Mouse (Mus musculus) liver, embryonic 11.5 days (tissue): ENCODE results near the gene Arcn1. TPM values are rescaled to one million over a fixed set of nuclear protein-coding genes. Genes with fewer than 3 reads are reported as not detected.
A peak's percentile ranks its signal among the peaks of the same experiment; 100 is the strongest.

Source experiments
- ATAC-seq: fragments of 200-750 bp; cut with Nextera tagmentation; replicated peaks from 2 replicates; pipeline ENCODE4 v1.8.0; 2017; ENCODE audit warnings: moderate number of reproducible peaks, mild to moderate bottlenecking, moderate TSS enrichment, moderate library complexity; ENCODE audit not compliant: low FRiP score
- DNase-seq: peaks from one replicate; pipeline ENCODE4 v3.0.0-alpha.2; 2017; ENCODE audit warnings: low spot score
- H3K27ac ChIP-seq: fragments of 300-500 bp; sonication (generic); 2 replicates; pipeline ENCODE4 v1.5.1; 2014; ENCODE audit warnings: mild to moderate bottlenecking, low read depth, low read length, control low read depth
- H3K27me3 ChIP-seq: fragments of 300-500 bp; sonication (generic); replicated peaks from 2 replicates; pipeline ENCODE4 v1.6.1; 2014; ENCODE audit warnings: low read length, mixed read lengths; ENCODE audit not compliant: control insufficient read depth, insufficient read depth
- H3K36me3 ChIP-seq: fragments of 300-500 bp; sonication (generic); 2 replicates; pipeline ENCODE4 v1.6.1; 2014; ENCODE audit warnings: mild to moderate bottlenecking, low read length, moderate library complexity, mixed read lengths; ENCODE audit not compliant: control insufficient read depth, insufficient read depth
- H3K4me1 ChIP-seq: fragments of 300-500 bp; sonication (generic); replicated peaks from 2 replicates; pipeline ENCODE4 v1.6.1; 2014; ENCODE audit warnings: low read length, mixed read lengths; ENCODE audit not compliant: control insufficient read depth, insufficient read depth
- H3K4me2 ChIP-seq: fragments of 300-500 bp; sonication (generic); 2 replicates; pipeline ENCODE4 v1.6.1; 2014; ENCODE audit warnings: mild to moderate bottlenecking, control low read depth, moderate library complexity
- H3K4me3 ChIP-seq: fragments of 300-500 bp; sonication (generic); 2 replicates; pipeline ENCODE4 v1.5.1; 2014; ENCODE audit warnings: low read depth, low read length, control low read depth
- H3K9ac ChIP-seq: fragments of 300-500 bp; sonication (generic); 2 replicates; pipeline ENCODE4 v1.6.1; 2014; ENCODE audit warnings: low read depth, low read length, control low read depth
- H3K9me3 ChIP-seq: fragments of 300-500 bp; sonication (generic); 2 replicates; pipeline ENCODE4 v1.6.1; 2016; ENCODE audit warnings: low read length, inconsistent platforms, mixed read lengths; ENCODE audit not compliant: control insufficient read depth
- WGBS: fragments of 180-500 bp; shearing (Covaris S2); extraction: QIAGEN DNeasy Blood & Tissue Kit; methylation state at CpG from one replicate; pipeline ENCODE4 v1.1.7; 2014; 5-methylcytosine and 5-hydroxymethylcytosine counted together
- polyA plus RNA-seq: library from polyadenylated mRNA; unstranded; fragments of >200 nt; fragmentation: Nextera tagmentation; extraction: Ambion mirVana; gene quantifications from 2 replicates; pipeline ENCODE4 v1.2.1, GENCODE M21; 2014

The Arcn1 gene
- polyA plus RNA-seq, 1 experiment from 2014 or later = 171 TPM

GRCm38 (mm10) chr9:44735886-44736285 lies 31.8 kb downstream of the Arcn1 start:
- Histone ChIP-seq H3K4me2 (no peak overlapping the region), H3K4me3 (no peak overlapping the region), H3K9me3 (no peaks in the 10 kb centered on the region), H3K36me3 (no peaks in the 10 kb centered on the region), H3K27ac (no peak overlapping the region), H3K4me1 (peaks cover 23% of the 10 kb centered on the region), H3K27me3 (peaks cover 13% of the 10 kb centered on the region), H3K9ac (no peak overlapping the region)
- WGBS = 85% methylated on average over 6 of the region's 6 CpGs
- no peak for ATAC-seq
- DNase-seq = no peak

- 2% methylated on average over 47 of the region's 47 CpGs for WGBS
- peak within 1 kb of the TSS; percentile 58 for H3K9ac ChIP-seq
- DNase-seq = peak; percentile 69
Observed at GRCm38 (mm10) chr9:44734524-44735494, 32.8 kb downstream of the Arcn1 start, which contains the start of gene Phldb1. TSS of gene Phldb1 (minus strand) at chr9:44735198.

GRCm38 (mm10) chr9:44733671-44734523 lies 33.7 kb downstream of the Arcn1 start:
- H3K9me3 ChIP-seq = no peaks in the 10 kb centered on the region
- H3K27ac ChIP-seq = no peak overlapping the region
- DNase-seq (peak; percentile 64), ATAC-seq (peak; percentile 21; the same call in 1 of the 2 replicates)
- peaks cover 23% of the 10 kb centered on the region for H3K4me1 ChIP-seq
- peak overlapping the region; percentile 66 for H3K4me3 ChIP-seq
- H3K9ac ChIP-seq = peak overlapping the region; percentile 58
- 1% methylated on average over 79 of the region's 79 CpGs for WGBS
- H3K4me2 ChIP-seq = peak overlapping the region; percentile 97
- no peaks in the 10 kb centered on the region for H3K36me3 ChIP-seq
- peaks cover 13% of the 10 kb centered on the region for H3K27me3 ChIP-seq

More at GRCm38 (mm10) chr9:44734524-44735494, 32.8 kb downstream of the Arcn1 start, which contains the start of gene Phldb1:
- ATAC-seq = peak; percentile 49
- peak within 1 kb of the TSS; percentile 97 for H3K4me2 ChIP-seq
- H3K4me3 ChIP-seq = peak within 1 kb of the TSS; percentile 66
- H3K36me3 ChIP-seq = no peaks in the 10 kb centered on the region
- H3K9me3 ChIP-seq = no peaks in the 10 kb centered on the region
- H3K4me1 ChIP-seq = peaks cover 23% of the 10 kb centered on the region
- H3K27ac ChIP-seq = no peak within 1 kb of the TSS
- peaks cover 13% of the 10 kb centered on the region for H3K27me3 ChIP-seq

GRCm38 (mm10) chr9:44732921-44733530 lies 34.6 kb downstream of the Arcn1 start:
- Histone ChIP-seq H3K9ac (no peak overlapping the region), H3K4me2 (peak overlapping the region; percentile 97), H3K27me3 (peaks cover 13% of the 10 kb centered on the region), H3K36me3 (no peaks in the 10 kb centered on the region), H3K4me3 (peak overlapping the region; percentile 66), H3K27ac (no peak overlapping the region), H3K4me1 (peaks cover 23% of the 10 kb centered on the region), H3K9me3 (no peaks in the 10 kb centered on the region)
- DNase-seq (no peak), ATAC-seq (no peak)
- WGBS = 34% methylated on average over 12 of the region's 12 CpGs

- WGBS = 26% methylated on average over 5 of the region's 5 CpGs
- DNase-seq = no peak
- ATAC-seq = peak; percentile 58; the same call in 1 of the 2 replicates
- Histone ChIP-seq H3K4me3 (no peak overlapping the region), H3K27me3 (peaks cover 13% of the 10 kb centered on the region), H3K9me3 (no peaks in the 10 kb centered on the region), H3K4me2 (peak overlapping the region; percentile 97), H3K4me1 (peaks cover 23% of the 10 kb centered on the region), H3K36me3 (no peaks in the 10 kb centered on the region), H3K27ac (no peak overlapping the region), H3K9ac (no peak overlapping the region)
Observed at GRCm38 (mm10) chr9:44732130-44732549, 35.5 kb downstream of the Arcn1 start.

- WGBS = 69% methylated on average over 5 of the region's 5 CpGs
- H3K4me1 ChIP-seq = peaks cover 10% of the 10 kb centered on the region
- no peak for ATAC-seq
- H3K27ac ChIP-seq = no peak overlapping the region
- no peaks in the 10 kb centered on the region for H3K36me3 ChIP-seq
- no peak overlapping the region for H3K4me3 ChIP-seq
- no peaks in the 10 kb centered on the region for H3K27me3 ChIP-seq
- H3K9ac ChIP-seq = no peak overlapping the region
- DNase-seq = no peak
- no peaks in the 10 kb centered on the region for H3K9me3 ChIP-seq
- no peak overlapping the region for H3K4me2 ChIP-seq
Observed at GRCm38 (mm10) chr9:44727441-44727840, 40.2 kb downstream of the Arcn1 start.

- Histone ChIP-seq H3K27ac (no peak overlapping the region), H3K4me2 (no peak overlapping the region)
- DNase-seq = no peak
Observed at GRCm38 (mm10) chr9:44726431-44727146, 41.1 kb downstream of the Arcn1 start.

More at GRCm38 (mm10) chr9:44726431-44727146, 41.1 kb downstream of the Arcn1 start:
- Histone ChIP-seq H3K4me1 (peaks cover 6% of the 10 kb centered on the region; the same call in 1 of the 2 replicates), H3K9ac (no peak overlapping the region), H3K9me3 (no peaks in the 10 kb centered on the region), H3K36me3 (no peaks in the 10 kb centered on the region), H3K27me3 (no peaks in the 10 kb centered on the region), H3K4me3 (no peak overlapping the region)
- no peak for ATAC-seq
- WGBS = 51% methylated on average over 10 of the region's 10 CpGs
